Mouse (Mus musculus): ENCODE measurements around the gene Acox2.

Gene Acox2

GRCm38 (mm10) chr14:8249206-8249605 is 9.9 kb downstream of the Acox2 start:
- DNase-seq (ENCODE audit: low spot score) = no peak

- no peak for DNase-seq (ENCODE audit: low spot score)
These were observed 12.3 kb downstream of the Acox2 start for GRCm38 (mm10) chr14:8246878-8247277.

- DNase-seq (ENCODE audit: low spot score) = no peak
These were observed 14.9 kb downstream of the Acox2 start for GRCm38 (mm10) chr14:8244211-8244611.

- DNase-seq (ENCODE audit: low spot score) = no peak
These were observed 15.8 kb downstream of the Acox2 start for GRCm38 (mm10) chr14:8243136-8243888.

- DNase-seq (ENCODE audit: low spot score) = no peak
These were observed 16.7 kb downstream of the Acox2 start for GRCm38 (mm10) chr14:8242388-8242920.

- no peak for DNase-seq (ENCODE audit: low spot score)
These were observed 17.3 kb downstream of the Acox2 start for GRCm38 (mm10) chr14:8241816-8242215.

- DNase-seq (ENCODE audit: low spot score) = no peak
These were observed 25.9 kb downstream of the Acox2 start for GRCm38 (mm10) chr14:8233252-8233651.

GRCm38 (mm10) chr14:8232155-8232910 is 26.8 kb downstream of the Acox2 start:
- DNase-seq (ENCODE audit: low spot score) = no peak

- DNase-seq (ENCODE audit: low spot score) = no peak
These were observed 29.7 kb downstream of the Acox2 start for GRCm38 (mm10) chr14:8229367-8230019.

- no peak for DNase-seq (ENCODE audit: low spot score)
These were observed 34.3 kb downstream of the Acox2 start for GRCm38 (mm10) chr14:8224805-8225204.

- DNase-seq (ENCODE audit: low spot score) = no peak
These were observed 35.5 kb downstream of the Acox2 start for GRCm38 (mm10) chr14:8223506-8224293.

GRCm38 (mm10) chr14:8222561-8222960 is 36.6 kb downstream of the Acox2 start:
- no peak for DNase-seq (ENCODE audit: low spot score)

GRCm38 (mm10) chr14:8220912-8221311 is 38.2 kb downstream of the Acox2 start:
- no peak for DNase-seq (ENCODE audit: low spot score)

GRCm38 (mm10) chr14:8220306-8220705 is 38.8 kb downstream of the Acox2 start:
- DNase-seq (ENCODE audit: low spot score) = no peak

GRCm38 (mm10) chr14:8219876-8220275 is 39.3 kb downstream of the Acox2 start:
- no peak for DNase-seq (ENCODE audit: low spot score)

- no peak for DNase-seq (ENCODE audit: low spot score)
These were observed 40.3 kb downstream of the Acox2 start for GRCm38 (mm10) chr14:8218730-8219380.

GRCm38 (mm10) chr14:8218238-8218637 is 40.9 kb downstream of the Acox2 start:
- DNase-seq (ENCODE audit: low spot score) = no peak

GRCm38 (mm10) chr14:8216100-8216499 is 43.1 kb downstream of the Acox2 start:
- DNase-seq (ENCODE audit: low spot score) = no peak

GRCm38 (mm10) chr14:8215208-8215778 is 43.9 kb downstream of the Acox2 start:
- no peak for DNase-seq (ENCODE audit: low spot score)

- peak; percentile 19 for DNase-seq (ENCODE audit: low spot score)
These were observed 44.6 kb downstream of the Acox2 start for GRCm38 (mm10) chr14:8214299-8215207.

Data from urinary bladder, postnatal 10 days (tissue).